Mouse (Mus musculus) heart, embryonic 10.5 days (tissue): ENCODE results near the gene S1pr4. TPM values are rescaled to one million over a fixed set of nuclear protein-coding genes. Genes with fewer than 3 reads are reported as not detected.
A peak's percentile ranks its signal among the peaks of the same experiment; 100 is the strongest.

Source experiments
- DNase-seq: peaks from one replicate; pipeline ENCODE4 v3.0.0-alpha.2; 2017; ENCODE audit warnings: low spot score
- H3K27ac ChIP-seq: fragments of 300-500 bp; sonication (generic); 2 replicates; pipeline ENCODE4 v1.5.1; 2016; ENCODE audit warnings: mild to moderate bottlenecking
- H3K27me3 ChIP-seq: fragments of 300-500 bp; sonication (generic); 2 replicates; pipeline ENCODE4 v1.6.1; 2016; ENCODE audit warnings: mild to moderate bottlenecking; ENCODE audit not compliant: poor library complexity, insufficient read depth, severe bottlenecking
- H3K36me3 ChIP-seq: fragments of 300-500 bp; sonication (generic); 2 replicates; pipeline ENCODE4 v1.6.1; 2016; ENCODE audit warnings: mild to moderate bottlenecking, moderate library complexity
- H3K4me1 ChIP-seq: fragments of 300-500 bp; sonication (generic); 2 replicates; pipeline ENCODE4 v1.6.1; 2016; ENCODE audit warnings: mild to moderate bottlenecking
- H3K4me3 ChIP-seq: fragments of 300-500 bp; sonication (generic); 2 replicates; pipeline ENCODE4 v1.5.1; 2016; ENCODE audit warnings: mild to moderate bottlenecking, moderate library complexity
- H3K9me3 ChIP-seq: fragments of 300-500 bp; sonication (generic); 2 replicates; pipeline ENCODE4 v1.6.1; 2016; ENCODE audit warnings: mild to moderate bottlenecking, moderate library complexity
- WGBS: fragments of 180-500 bp; shearing (Covaris S2); methylation state at CpG from one replicate; pipeline ENCODE4 v1.1.7; 2016; 5-methylcytosine and 5-hydroxymethylcytosine counted together
- polyA plus RNA-seq: library from polyadenylated mRNA; unstranded; fragments of >200 nt; fragmentation: Nextera tagmentation; extraction: Ambion mirVana; gene quantifications from 2 replicates; pipeline ENCODE4 v1.2.1, GENCODE M21; 2016

Gene S1pr4
- polyA plus RNA-seq = 0.46 and 0.83 TPM in 2 replicates

- Histone ChIP-seq H3K36me3 (no peaks in the 10 kb centered on the region), H3K27me3 (peaks cover 8% of the 10 kb centered on the region), H3K4me1 (peaks cover 28% of the 10 kb centered on the region), H3K27ac (0 out of 2 replicates have a peak within 1 kb of the TSS, but pooled peaks have one; percentile 49), H3K4me3 (no peak within 1 kb of the TSS), H3K9me3 (no peaks in the 10 kb centered on the region)
- WGBS = 72% methylated on average over 3 of the region's 3 CpGs
- no peak for DNase-seq
Measured at GRCm38 (mm10) chr10:81500032-81500431, at the start of gene S1pr4. S1pr4 (minus strand) TSS chr10:81500132.

GRCm38 (mm10) chr10:81548944-81549343 is 49.0 kb upstream of the S1pr4 start:
- H3K27me3 ChIP-seq = no peaks in the 10 kb centered on the region
- 64% methylated on average over 5 of the region's 5 CpGs for WGBS
- H3K36me3 ChIP-seq = no peaks in the 10 kb centered on the region
- no peak overlapping the region for H3K27ac ChIP-seq
- peaks cover 3% of the 10 kb centered on the region; the same call in 1 of the 2 replicates for H3K9me3 ChIP-seq
- DNase-seq = no peak
- H3K4me3 ChIP-seq = no peak overlapping the region
- H3K4me1 ChIP-seq = peaks cover 18% of the 10 kb centered on the region

GRCm38 (mm10) chr10:81546788-81547571 is 47.0 kb upstream of the S1pr4 start:
- Histone ChIP-seq H3K36me3 (peaks cover 7% of the 10 kb centered on the region; the same call in 1 of the 2 replicates), H3K27ac (no peak overlapping the region), H3K4me1 (peaks cover 37% of the 10 kb centered on the region), H3K4me3 (no peak overlapping the region), H3K9me3 (no peaks in the 10 kb centered on the region), H3K27me3 (no peaks in the 10 kb centered on the region)
- DNase-seq = no peak
- 90% methylated on average over 13 of the region's 13 CpGs for WGBS

GRCm38 (mm10) chr10:81546332-81546731 is 46.4 kb upstream of the S1pr4 start:
- Histone ChIP-seq H3K27me3 (no peaks in the 10 kb centered on the region), H3K9me3 (no peaks in the 10 kb centered on the region), H3K36me3 (peaks cover 7% of the 10 kb centered on the region; the same call in 1 of the 2 replicates), H3K27ac (peak overlapping the region; percentile 25; the same call in 1 of the 2 replicates), H3K4me3 (no peak overlapping the region), H3K4me1 (peaks cover 38% of the 10 kb centered on the region)
- WGBS = 50% methylated on average over 5 of the region's 5 CpGs
- DNase-seq = no peak

- peak within 1 kb of the TSS; percentile 96 for H3K4me3 ChIP-seq
- H3K36me3 ChIP-seq = peaks cover 9% of the 10 kb centered on the region
- no peaks in the 10 kb centered on the region for H3K27me3 ChIP-seq
- H3K27ac ChIP-seq = peak within 1 kb of the TSS; percentile 93
- no peaks in the 10 kb centered on the region for H3K9me3 ChIP-seq
- peaks cover 40% of the 10 kb centered on the region for H3K4me1 ChIP-seq
- 2% methylated on average over 59 of the region's 59 CpGs for WGBS
- DNase-seq = peak; percentile 99
Measured at GRCm38 (mm10) chr10:81545161-81545747, 45.3 kb upstream of the S1pr4 start, which contains the start of gene Gna11. Gna11 (minus strand) TSS chr10:81545190.

- peak overlapping the region; percentile 93 for H3K27ac ChIP-seq
- H3K4me3 ChIP-seq = peak overlapping the region; percentile 96
- 1% methylated on average over 93 of the region's 93 CpGs for WGBS
- H3K9me3 ChIP-seq = no peaks in the 10 kb centered on the region
- H3K36me3 ChIP-seq = peaks cover 15% of the 10 kb centered on the region
- peak; percentile 85 for DNase-seq
- H3K27me3 ChIP-seq = no peaks in the 10 kb centered on the region
- H3K4me1 ChIP-seq = peaks cover 40% of the 10 kb centered on the region
Measured at GRCm38 (mm10) chr10:81544296-81545160, 44.6 kb upstream of the S1pr4 start.

GRCm38 (mm10) chr10:81543633-81544032 is 43.7 kb upstream of the S1pr4 start:
- WGBS = 81% methylated on average over 1 of the region's 1 CpGs
- peak overlapping the region; percentile 93; the same call in 1 of the 2 replicates for H3K27ac ChIP-seq

GRCm38 (mm10) chr10:81542727-81543460 is 43.0 kb upstream of the S1pr4 start:
- no peak overlapping the region for H3K27ac ChIP-seq
- DNase-seq = no peak
- peak overlapping the region; percentile 96; the same call in 1 of the 2 replicates for H3K4me3 ChIP-seq
- WGBS = 77% methylated on average over 7 of the region's 7 CpGs
- no peaks in the 10 kb centered on the region for H3K9me3 ChIP-seq
- peaks cover 25% of the 10 kb centered on the region for H3K36me3 ChIP-seq
- H3K4me1 ChIP-seq = peaks cover 46% of the 10 kb centered on the region
- no peaks in the 10 kb centered on the region for H3K27me3 ChIP-seq

More at GRCm38 (mm10) chr10:81543633-81544032, 43.7 kb upstream of the S1pr4 start:
- Histone ChIP-seq H3K36me3 (peaks cover 21% of the 10 kb centered on the region), H3K4me3 (peak overlapping the region; percentile 96), H3K9me3 (no peaks in the 10 kb centered on the region), H3K27me3 (no peaks in the 10 kb centered on the region), H3K4me1 (peaks cover 43% of the 10 kb centered on the region)
- no peak for DNase-seq

GRCm38 (mm10) chr10:81541803-81542202 is 41.9 kb upstream of the S1pr4 start:
- Histone ChIP-seq H3K4me3 (0 out of 2 replicates have a peak overlapping the region, but pooled peaks have one; percentile 26), H3K36me3 (peaks cover 32% of the 10 kb centered on the region)

GRCm38 (mm10) chr10:81541363-81541762 is 41.4 kb upstream of the S1pr4 start:
- Histone ChIP-seq H3K9me3 (no peaks in the 10 kb centered on the region), H3K27ac (0 out of 2 replicates have a peak overlapping the region, but pooled peaks have one; percentile 13), H3K27me3 (no peaks in the 10 kb centered on the region), H3K4me3 (no peak overlapping the region), H3K36me3 (peaks cover 36% of the 10 kb centered on the region), H3K4me1 (peaks cover 45% of the 10 kb centered on the region)
- no peak for DNase-seq
- WGBS = 79% methylated on average over 5 of the region's 5 CpGs

More at GRCm38 (mm10) chr10:81541803-81542202, 41.9 kb upstream of the S1pr4 start:
- Histone ChIP-seq H3K4me1 (peaks cover 46% of the 10 kb centered on the region), H3K27me3 (no peaks in the 10 kb centered on the region), H3K27ac (0 out of 2 replicates have a peak overlapping the region, but pooled peaks have one; percentile 13), H3K9me3 (no peaks in the 10 kb centered on the region)
- WGBS = 51% methylated on average over 10 of the region's 10 CpGs
- no peak for DNase-seq

- H3K27me3 ChIP-seq = no peaks in the 10 kb centered on the region
- H3K36me3 ChIP-seq = peaks cover 49% of the 10 kb centered on the region
- no peak overlapping the region for H3K27ac ChIP-seq
- no peak for DNase-seq
- H3K4me1 ChIP-seq = peaks cover 51% of the 10 kb centered on the region
- WGBS = 71% methylated on average over 3 of the region's 3 CpGs
- no peaks in the 10 kb centered on the region for H3K9me3 ChIP-seq
- no peak overlapping the region for H3K4me3 ChIP-seq
Measured at GRCm38 (mm10) chr10:81538321-81539048, 38.6 kb upstream of the S1pr4 start.
